Mouse (Mus musculus) olfactory bulb, adult 2 months (tissue): ENCODE measurements around the gene Hmgcr.

Experiments used
- CTCF ChIP-seq: fragments of 200-500 bp; IDR thresholded peaks from 2 replicates; pipeline ENCODE4 v1.5.1; 2012; ENCODE audit warnings: low read depth, mild to moderate bottlenecking, low read length, moderate library complexity; ENCODE audit not compliant: insufficient read depth
- POLR2A ChIP-seq: fragments of 200-500 bp; IDR thresholded peaks from 2 replicates; pipeline ENCODE4 v1.6.1; 2012; ENCODE audit warnings: mild to moderate bottlenecking, low read depth, low read length, moderate library complexity; ENCODE audit not compliant: insufficient read depth

DNA sequence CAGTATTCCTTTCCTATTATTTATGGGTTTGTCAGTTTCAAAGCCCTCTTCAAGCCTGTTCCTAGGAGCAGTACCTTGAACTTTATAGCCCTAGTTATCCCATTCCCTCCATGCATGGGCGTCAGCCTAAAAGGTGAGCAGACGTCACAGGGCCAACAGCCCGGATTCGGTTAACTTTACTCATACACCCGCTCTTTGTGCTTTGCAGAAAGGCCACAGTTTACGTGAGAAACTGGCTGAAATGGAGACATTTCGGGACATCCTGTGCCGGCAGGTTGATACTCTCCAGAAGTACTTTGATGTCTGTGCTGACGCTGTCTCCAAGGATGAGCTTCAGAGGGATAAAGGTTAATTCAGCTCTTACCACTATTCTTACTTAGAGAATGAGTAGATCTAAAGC is 71.6 kb downstream of the Hmgcr start:
- TF ChIP-seq CTCF = no peak
- no peak for TF ChIP-seq POLR2A
